Mouse (Mus musculus) brain, embryonic 14.5 days (tissue): ENCODE data around the gene Ltk.

Experiments
- CTCF ChIP-seq: fragments of 200-500 bp; IDR thresholded peaks from 2 replicates; pipeline ENCODE4 v1.5.1; 2012; ENCODE audit warnings: inconsistent platforms, mild to moderate bottlenecking, moderate library complexity, borderline replicate concordance; ENCODE audit not compliant: insufficient read depth, insufficient read length; ENCODE audit errors: extremely low read depth
- POLR2A ChIP-seq: fragments of 200-500 bp; IDR thresholded peaks from 2 replicates; pipeline ENCODE4 v1.6.1; 2012; ENCODE audit warnings: mild to moderate bottlenecking, inconsistent platforms, borderline replicate concordance; ENCODE audit not compliant: poor library complexity, insufficient read depth, insufficient read length, severe bottlenecking; ENCODE audit errors: extremely low read depth

GRCm38 (mm10) chr2:119787206-119787883 is 27.1 kb upstream of the Ltk start, which contains the start of gene Rpap1:
- TF ChIP-seq POLR2A: peak; percentile 92
- TF ChIP-seq CTCF: no peak
